Mouse (Mus musculus): Measurements from ENCODE around the gene Prdx3.
"Not testable (repeated sequence)": the region's sequence is repeated elsewhere in the genome, so short reads cannot be mapped to it uniquely, and the experiment has no call there.

The Prdx3 gene

GRCm38 (mm10) chr19:60889101-60889713 lies 14.9 kb upstream of the Prdx3 start:
- Histone ChIP-seq H3K27me3 (ENCODE audit: control insufficient read depth, insufficient read depth, low read length, poor library complexity, severe bottlenecking) (no peaks in the 10 kb centered on the region), H3K36me3 (ENCODE audit: control insufficient read depth, insufficient read depth, low read length, poor library complexity, severe bottlenecking) (no peaks in the 10 kb centered on the region)
- DNase-seq (ENCODE audit: low read depth, low spot score): no peak

- no peaks in the 10 kb centered on the region for H3K27me3 ChIP-seq (ENCODE audit: control insufficient read depth, insufficient read depth, low read length, poor library complexity, severe bottlenecking)
- H3K36me3 ChIP-seq (ENCODE audit: control insufficient read depth, insufficient read depth, low read length, poor library complexity, severe bottlenecking): no peaks in the 10 kb centered on the region
- no peak for DNase-seq (ENCODE audit: low read depth, low spot score)
These were observed 13.3 kb upstream of the Prdx3 start for GRCm38 (mm10) chr19:60887637-60888036.

- H3K27me3 ChIP-seq (ENCODE audit: control insufficient read depth, insufficient read depth, low read length, poor library complexity, severe bottlenecking): no peaks in the 10 kb centered on the region
These were observed 8.8 kb upstream of the Prdx3 start for GRCm38 (mm10) chr19:60883129-60883528.

GRCm38 (mm10) chr19:60873501-60873900 lies 855 bp downstream of the Prdx3 start:
- Histone ChIP-seq H3K36me3 (ENCODE audit: control insufficient read depth, insufficient read depth, low read length, poor library complexity, severe bottlenecking) (no peaks in the 10 kb centered on the region), H3K27me3 (ENCODE audit: control insufficient read depth, insufficient read depth, low read length, poor library complexity, severe bottlenecking) (no peaks in the 10 kb centered on the region)
- no peak for DNase-seq (ENCODE audit: low read depth, low spot score)

More at GRCm38 (mm10) chr19:60883129-60883528, 8.8 kb upstream of the Prdx3 start:
- no peak for DNase-seq (ENCODE audit: low read depth, low spot score)
- no peaks in the 10 kb centered on the region for H3K36me3 ChIP-seq (ENCODE audit: control insufficient read depth, insufficient read depth, low read length, poor library complexity, severe bottlenecking)

- DNase-seq (ENCODE audit: low read depth, low spot score): no peak
- Histone ChIP-seq H3K36me3 (ENCODE audit: control insufficient read depth, insufficient read depth, low read length, poor library complexity, severe bottlenecking) (peaks cover 6% of the 10 kb centered on the region; the same call in 1 of the 2 replicates), H3K27me3 (ENCODE audit: control insufficient read depth, insufficient read depth, low read length, poor library complexity, severe bottlenecking) (no peaks in the 10 kb centered on the region)
These were observed 2.1 kb downstream of the Prdx3 start for GRCm38 (mm10) chr19:60872272-60872671.

DNA sequence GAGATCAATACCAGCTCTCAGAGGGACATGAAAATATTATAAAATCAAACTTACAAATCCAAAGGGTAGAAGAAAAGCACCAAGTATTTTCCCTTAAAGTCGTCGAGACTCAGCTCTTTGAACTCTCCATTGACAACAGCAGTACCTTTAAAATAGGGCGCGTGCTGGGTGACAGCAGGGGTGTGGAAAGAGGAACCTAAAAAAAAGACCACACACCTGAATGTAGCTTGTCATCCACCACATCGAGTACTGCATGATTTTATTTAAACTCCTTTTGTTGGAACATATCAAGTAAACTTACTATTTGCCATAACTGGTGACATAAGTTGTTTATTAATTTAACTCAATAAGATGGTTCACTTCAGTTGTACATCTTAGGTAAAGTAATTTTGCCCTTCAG lies 3.0 kb downstream of the Prdx3 start:
- no peak for DNase-seq (ENCODE audit: low read depth, low spot score)
- H3K27me3 ChIP-seq (ENCODE audit: control insufficient read depth, insufficient read depth, low read length, poor library complexity, severe bottlenecking): no peaks in the 10 kb centered on the region
- peaks cover 6% of the 10 kb centered on the region; the same call in 1 of the 2 replicates for H3K36me3 ChIP-seq (ENCODE audit: control insufficient read depth, insufficient read depth, low read length, poor library complexity, severe bottlenecking)

DNA sequence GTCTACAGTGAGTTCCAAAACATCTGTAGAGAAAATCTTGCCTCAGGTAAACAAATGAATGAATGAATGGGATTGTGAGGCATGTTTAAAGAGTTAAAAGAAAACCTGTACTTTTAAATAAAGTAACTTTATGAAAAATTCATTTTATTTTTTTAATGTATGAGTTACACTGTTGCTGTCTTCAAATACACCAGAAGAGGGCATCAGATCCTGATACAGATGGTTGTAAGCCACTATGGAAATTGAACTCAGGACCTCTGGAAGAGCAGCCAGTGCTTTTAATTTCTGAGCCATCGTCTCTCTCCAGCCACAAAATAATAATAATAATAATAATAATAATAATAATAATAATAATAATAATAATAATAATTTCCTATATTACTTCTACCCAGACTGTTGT lies 3.9 kb downstream of the Prdx3 start:
- Histone ChIP-seq H3K27me3 (ENCODE audit: control insufficient read depth, insufficient read depth, low read length, poor library complexity, severe bottlenecking) (no peaks in the 10 kb centered on the region), H3K36me3 (ENCODE audit: control insufficient read depth, insufficient read depth, low read length, poor library complexity, severe bottlenecking) (peaks cover 6% of the 10 kb centered on the region; the same call in 1 of the 2 replicates)
- DNase-seq (ENCODE audit: low read depth, low spot score): peak; percentile 44

DNA sequence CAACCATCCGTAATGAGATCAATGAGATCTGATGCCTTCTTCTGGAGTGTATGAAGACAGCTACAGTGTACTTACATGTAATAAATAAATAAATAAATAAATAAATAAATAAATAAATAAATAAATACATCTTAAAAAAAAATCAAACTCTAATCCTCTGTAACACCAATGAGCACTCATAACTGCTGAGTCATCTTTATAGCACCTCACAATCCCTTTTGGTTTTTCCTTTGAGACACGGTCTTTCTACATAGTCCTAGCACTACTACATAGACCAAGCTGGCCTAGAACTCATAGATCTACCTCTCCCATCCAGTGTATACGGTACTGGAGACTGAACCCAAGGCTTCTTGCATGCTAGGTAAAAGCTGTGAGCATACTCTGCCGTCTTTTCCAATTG lies 8.2 kb downstream of the Prdx3 start:
- not testable (repeated sequence) for DNase-seq (ENCODE audit: low read depth, low spot score); H3K27me3 ChIP-seq (ENCODE audit: control insufficient read depth, insufficient read depth, low read length, poor library complexity, severe bottlenecking)
- H3K36me3 ChIP-seq (ENCODE audit: control insufficient read depth, insufficient read depth, low read length, poor library complexity, severe bottlenecking): peaks cover 11% of the 10 kb centered on the region

- H3K27me3 ChIP-seq (ENCODE audit: control insufficient read depth, insufficient read depth, low read length, poor library complexity, severe bottlenecking): no peaks in the 10 kb centered on the region
- peaks cover 5% of the 10 kb centered on the region; the same call in 1 of the 2 replicates for H3K36me3 ChIP-seq (ENCODE audit: control insufficient read depth, insufficient read depth, low read length, poor library complexity, severe bottlenecking)
- DNase-seq (ENCODE audit: low read depth, low spot score): peak; percentile 89
These were observed 13.3 kb downstream of the Prdx3 start, which contains the start of gene Sfxn4 for GRCm38 (mm10) chr19:60860868-60861700. TSS of gene Sfxn4 (minus strand) at chr19:60861479.

DNA sequence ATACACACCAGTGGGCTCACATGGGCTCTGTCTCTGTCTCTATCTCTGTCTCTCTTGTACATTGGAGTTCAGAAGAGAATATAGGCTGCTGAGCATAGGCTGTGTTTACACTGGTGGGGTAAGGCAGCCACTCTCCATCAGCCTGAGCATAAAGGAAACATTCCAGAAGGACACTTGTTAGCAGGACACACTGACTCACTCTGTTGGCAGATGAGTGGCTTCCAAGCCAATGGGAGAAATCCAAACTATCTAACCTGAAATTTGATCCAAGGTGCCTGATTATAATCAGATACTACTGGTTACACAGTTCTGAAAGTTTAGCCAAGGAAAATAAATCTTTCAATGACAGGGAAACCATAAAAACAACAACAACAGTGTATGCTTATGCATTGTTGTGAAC lies 28.6 kb downstream of the Prdx3 start:
- no peaks in the 10 kb centered on the region for H3K27me3 ChIP-seq (ENCODE audit: control insufficient read depth, insufficient read depth, low read length, poor library complexity, severe bottlenecking)
- H3K36me3 ChIP-seq (ENCODE audit: control insufficient read depth, insufficient read depth, low read length, poor library complexity, severe bottlenecking): peaks cover 2% of the 10 kb centered on the region; the same call in 1 of the 2 replicates
- no peak for DNase-seq (ENCODE audit: low read depth, low spot score)

GRCm38 (mm10) chr19:60843324-60843723 lies 31.0 kb downstream of the Prdx3 start:
- no peaks in the 10 kb centered on the region for H3K27me3 ChIP-seq (ENCODE audit: control insufficient read depth, insufficient read depth, low read length, poor library complexity, severe bottlenecking)
- H3K36me3 ChIP-seq (ENCODE audit: control insufficient read depth, insufficient read depth, low read length, poor library complexity, severe bottlenecking): peaks cover 2% of the 10 kb centered on the region; the same call in 1 of the 2 replicates
- DNase-seq (ENCODE audit: low read depth, low spot score): no peak

DNA sequence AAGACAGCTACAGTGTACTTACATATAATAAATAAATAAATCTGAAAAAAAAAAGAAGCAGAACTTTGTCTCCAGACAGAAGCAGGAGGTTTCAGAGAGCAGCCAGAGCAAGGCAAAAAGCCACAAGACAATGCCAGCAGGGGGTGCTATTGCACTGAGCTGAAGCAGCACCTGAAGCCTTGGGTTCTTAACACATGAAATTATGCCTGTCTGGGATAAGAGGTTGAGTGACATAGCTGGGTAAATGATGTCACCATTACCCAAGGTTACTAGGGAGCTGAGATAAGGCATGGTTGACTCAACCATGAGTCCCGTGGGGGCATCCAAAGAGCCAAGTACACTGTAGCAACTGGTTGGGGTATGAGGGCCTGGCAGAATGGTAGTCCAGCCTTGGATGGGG lies 36.6 kb downstream of the Prdx3 start:
- peak; percentile 89 for DNase-seq (ENCODE audit: low read depth, low spot score)
- no peaks in the 10 kb centered on the region for H3K27me3 ChIP-seq (ENCODE audit: control insufficient read depth, insufficient read depth, low read length, poor library complexity, severe bottlenecking)
- H3K36me3 ChIP-seq (ENCODE audit: control insufficient read depth, insufficient read depth, low read length, poor library complexity, severe bottlenecking): peaks cover 9% of the 10 kb centered on the region; the same call in 1 of the 2 replicates

DNA sequence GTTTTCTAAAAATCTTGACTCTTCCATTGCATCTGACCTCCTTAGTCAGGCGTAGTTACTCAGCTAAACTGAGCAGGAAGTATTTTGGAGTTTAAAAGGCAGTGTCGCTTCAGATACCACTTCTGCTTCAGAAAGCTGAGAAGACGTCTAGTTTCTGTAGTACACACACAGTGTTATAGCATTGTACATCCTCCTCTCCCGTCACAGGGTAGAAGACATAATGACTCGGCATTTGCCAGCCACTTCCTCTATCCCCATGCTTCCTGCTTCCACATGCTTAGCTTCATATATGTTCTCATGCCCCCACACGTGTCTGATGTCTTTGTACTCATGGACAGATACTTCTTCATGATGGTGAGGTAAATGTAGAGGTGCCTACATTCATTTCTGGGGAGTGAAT lies 55.7 kb downstream of the Prdx3 start:
- Histone ChIP-seq H3K27me3 (ENCODE audit: control insufficient read depth, insufficient read depth, low read length, poor library complexity, severe bottlenecking) (no peaks in the 10 kb centered on the region), H3K36me3 (ENCODE audit: control insufficient read depth, insufficient read depth, low read length, poor library complexity, severe bottlenecking) (peaks cover 10% of the 10 kb centered on the region; the same call in 1 of the 2 replicates)
- peak; percentile 5 for DNase-seq (ENCODE audit: low read depth, low spot score)
